Mouse (Mus musculus): Measurements from ENCODE around the gene S100a2.

S100a2 gene

GRCm38 (mm10) chr3:90589947-90590346 is at the start of gene S100a2:
TSS of gene S100a2 (plus strand) at chr3:90590247.
- no peak for DNase-seq

- peak; percentile 29 to 35 for DNase-seq
Observed at GRCm38 (mm10) chr3:90540904-90541303, 49.1 kb upstream of the S100a2 start.

- DNase-seq, result no peak
Observed at GRCm38 (mm10) chr3:90549676-90550420, 40.2 kb upstream of the S100a2 start.

- DNase-seq, result no peak
Observed at GRCm38 (mm10) chr3:90550421-90550790, 39.6 kb upstream of the S100a2 start.

GRCm38 (mm10) chr3:90552231-90552630 is 37.8 kb upstream of the S100a2 start:
- no peak for DNase-seq

- peak; percentile 16 to 45 for DNase-seq
Observed at GRCm38 (mm10) chr3:90555954-90556353, 34.1 kb upstream of the S100a2 start.

GRCm38 (mm10) chr3:90560008-90560628 is 29.9 kb upstream of the S100a2 start, which contains the start of gene S100a3:
TSS of gene S100a3 (plus strand) at chr3:90560578.
- DNase-seq, result peak in 1 of 2 experiments; percentile 5

GRCm38 (mm10) chr3:90574691-90575090 is 15.4 kb upstream of the S100a2 start:
- peak in 1 of 2 experiments; percentile 25 for DNase-seq

GRCm38 (mm10) chr3:90575320-90575719 is 14.7 kb upstream of the S100a2 start:
- DNase-seq, result no peak

- no peak for DNase-seq
Observed at GRCm38 (mm10) chr3:90576351-90577001, 13.6 kb upstream of the S100a2 start.

GRCm38 (mm10) chr3:90579433-90579832 is 10.6 kb upstream of the S100a2 start:
- no peak for DNase-seq

- DNase-seq, result no peak
Observed at GRCm38 (mm10) chr3:90581141-90581540, 8.9 kb upstream of the S100a2 start.

- DNase-seq, result peak in 1 of 2 experiments; percentile 13
Observed at GRCm38 (mm10) chr3:90582156-90582555, 7.9 kb upstream of the S100a2 start.

- DNase-seq, result no peak
Observed at GRCm38 (mm10) chr3:90582556-90582955, 7.5 kb upstream of the S100a2 start.

- peak; percentile 64 to 71 for DNase-seq
Observed at GRCm38 (mm10) chr3:90583893-90584292, 6.2 kb upstream of the S100a2 start.

GRCm38 (mm10) chr3:90585595-90585994 is 4.5 kb upstream of the S100a2 start:
- peak; percentile 68 to 73 for DNase-seq

- DNase-seq, result no peak
Observed at GRCm38 (mm10) chr3:90586016-90586643, 3.9 kb upstream of the S100a2 start.

GRCm38 (mm10) chr3:90586906-90587305 is 3.1 kb upstream of the S100a2 start:
- DNase-seq, result peak in 1 of 2 experiments; percentile 4

- no peak for DNase-seq
Observed at GRCm38 (mm10) chr3:90587361-90588101, 2.5 kb upstream of the S100a2 start.

GRCm38 (mm10) chr3:90589390-90589789 is 657 bp upstream of the S100a2 start:
- no peak for DNase-seq

GRCm38 (mm10) chr3:90594466-90594865 is 4.4 kb downstream of the S100a2 start:
- DNase-seq, result no peak

GRCm38 (mm10) chr3:90595556-90595955 is 5.5 kb downstream of the S100a2 start:
- DNase-seq, result no peak

GRCm38 (mm10) chr3:90596810-90597209 is 6.8 kb downstream of the S100a2 start:
- no peak for DNase-seq

All from cerebellum, postnatal 10 days (tissue).